Mouse (Mus musculus) forebrain, embryonic 12.5 days (tissue): ENCODE measurements at regions not wholly inside any gene's neighbourhood (a gene's known extent, or its start where the extent isn't known, plus 50 kb on each side); places are given as distances from the start of the nearest gene placed in this dataset.

Experiments
- ATAC-seq: fragments of 200-750 bp; cut with Nextera tagmentation; 2 replicates; pipeline ENCODE4 v1.8.0; 2017; ENCODE audit warnings: moderate TSS enrichment; ENCODE audit not compliant: low FRiP score
- H3K27ac ChIP-seq: fragments of 300-500 bp; sonication (generic); 2 replicates; pipeline ENCODE4 v1.5.1; 2016; ENCODE audit warnings: mild to moderate bottlenecking
- H3K27me3 ChIP-seq: fragments of 300-500 bp; sonication (generic); 2 replicates; pipeline ENCODE4 v1.6.1; 2016; ENCODE audit warnings: mild to moderate bottlenecking
- H3K36me3 ChIP-seq: fragments of 300-500 bp; sonication (generic); replicated peaks from 2 replicates; pipeline ENCODE4 v1.6.1; 2016; ENCODE audit warnings: mild to moderate bottlenecking
- H3K4me1 ChIP-seq: fragments of 300-500 bp; sonication (generic); 2 replicates; pipeline ENCODE4 v1.6.1; 2016
- H3K4me2 ChIP-seq: fragments of 300-500 bp; sonication (generic); 2 replicates; pipeline ENCODE4 v1.6.1; 2016; ENCODE audit warnings: mild to moderate bottlenecking, moderate library complexity
- H3K4me3 ChIP-seq: fragments of 300-500 bp; sonication (generic); replicated peaks from 2 replicates; pipeline ENCODE4 v1.5.1; 2016; ENCODE audit warnings: mild to moderate bottlenecking
- H3K9ac ChIP-seq: fragments of 300-500 bp; sonication (generic); 2 replicates; pipeline ENCODE4 v1.6.1; 2016; ENCODE audit warnings: mild to moderate bottlenecking
- H3K9me3 ChIP-seq: fragments of 300-500 bp; sonication (generic); 2 replicates; pipeline ENCODE4 v1.6.1; 2016
- WGBS: fragments of 180-500 bp; shearing (Covaris S2); methylation state at CpG from one replicate; pipeline ENCODE4 v1.1.7; 2016; 5-methylcytosine and 5-hydroxymethylcytosine counted together

GRCm38 (mm10) chr1:143204070-143204469 is 436.4 kb upstream of the B3galt2 start:
- Histone ChIP-seq H3K27me3 (no peaks in the 10 kb centered on the region), H3K27ac (no peak overlapping the region), H3K4me1 (no peaks in the 10 kb centered on the region), H3K4me3 (no peak overlapping the region), H3K9me3 (no peaks in the 10 kb centered on the region), H3K36me3 (no peaks in the 10 kb centered on the region), H3K4me2 (no peak overlapping the region), H3K9ac (no peak overlapping the region)
- ATAC-seq = no peak

GRCm38 (mm10) chr1:143206995-143207394 is 433.5 kb upstream of the B3galt2 start:
- no peaks in the 10 kb centered on the region for H3K36me3 ChIP-seq
- H3K27me3 ChIP-seq = no peaks in the 10 kb centered on the region
- H3K4me2 ChIP-seq = no peak overlapping the region
- H3K9me3 ChIP-seq = no peaks in the 10 kb centered on the region
- ATAC-seq = no peak
- H3K4me3 ChIP-seq = no peak overlapping the region
- no peak overlapping the region for H3K9ac ChIP-seq
- H3K4me1 ChIP-seq = no peaks in the 10 kb centered on the region
- whole genome bisulfite sequencing = 74% methylated on average over 3 of the region's 3 CpGs
- no peak overlapping the region for H3K27ac ChIP-seq

- H3K27ac ChIP-seq = no peak overlapping the region
- H3K4me1 ChIP-seq = no peaks in the 10 kb centered on the region
- no peak overlapping the region for H3K9ac ChIP-seq
- H3K27me3 ChIP-seq = no peaks in the 10 kb centered on the region
- ATAC-seq = no peak
- H3K4me3 ChIP-seq = no peak overlapping the region
- H3K9me3 ChIP-seq = no peaks in the 10 kb centered on the region
- no peak overlapping the region for H3K4me2 ChIP-seq
- WGBS = 65% methylated on average over 6 of the region's 6 CpGs
- no peaks in the 10 kb centered on the region for H3K36me3 ChIP-seq
Observed at GRCm38 (mm10) chr1:143207399-143208065, 432.9 kb upstream of the B3galt2 start.

GRCm38 (mm10) chr1:143217401-143217800 is 423.1 kb upstream of the B3galt2 start:
- no peak overlapping the region for H3K4me3 ChIP-seq
- H3K4me2 ChIP-seq = no peak overlapping the region
- no peaks in the 10 kb centered on the region for H3K36me3 ChIP-seq
- no peaks in the 10 kb centered on the region for H3K4me1 ChIP-seq
- H3K27ac ChIP-seq = no peak overlapping the region
- H3K9me3 ChIP-seq = no peaks in the 10 kb centered on the region
- no peak for ATAC-seq
- no peak overlapping the region for H3K9ac ChIP-seq
- H3K27me3 ChIP-seq = no peaks in the 10 kb centered on the region

GRCm38 (mm10) chr1:143231969-143232368 is 408.5 kb upstream of the B3galt2 start:
- no peak for ATAC-seq
- H3K27me3 ChIP-seq = no peaks in the 10 kb centered on the region
- H3K4me3 ChIP-seq = no peak overlapping the region
- no peak overlapping the region for H3K9ac ChIP-seq
- no peaks in the 10 kb centered on the region for H3K4me1 ChIP-seq
- no peak overlapping the region for H3K27ac ChIP-seq
- H3K9me3 ChIP-seq = no peaks in the 10 kb centered on the region
- no peaks in the 10 kb centered on the region for H3K36me3 ChIP-seq
- WGBS = 84% methylated on average over 7 of the region's 7 CpGs
- H3K4me2 ChIP-seq = no peak overlapping the region

- no peaks in the 10 kb centered on the region for H3K9me3 ChIP-seq
- H3K36me3 ChIP-seq = no peaks in the 10 kb centered on the region
- no peak overlapping the region for H3K27ac ChIP-seq
- H3K9ac ChIP-seq = no peak overlapping the region
- H3K4me3 ChIP-seq = no peak overlapping the region
- H3K4me1 ChIP-seq = no peaks in the 10 kb centered on the region
- peak; percentile 49; the same call in 1 of the 2 replicates for ATAC-seq
- no peak overlapping the region for H3K4me2 ChIP-seq
- 48% methylated on average over 5 of the region's 5 CpGs for WGBS
- no peaks in the 10 kb centered on the region for H3K27me3 ChIP-seq
Observed at GRCm38 (mm10) chr1:143258470-143259215, 381.8 kb upstream of the B3galt2 start.

GRCm38 (mm10) chr1:143263263-143264038 is 377.0 kb upstream of the B3galt2 start:
- no peaks in the 10 kb centered on the region for H3K4me1 ChIP-seq
- 0 out of 2 replicates have a peak, but pooled peaks have one; percentile 15 for ATAC-seq

GRCm38 (mm10) chr1:143265216-143265615 is 375.2 kb upstream of the B3galt2 start:
- no peak overlapping the region for H3K4me2 ChIP-seq
- H3K9me3 ChIP-seq = no peaks in the 10 kb centered on the region
- no peak overlapping the region for H3K4me3 ChIP-seq
- H3K9ac ChIP-seq = no peak overlapping the region
- no peak for ATAC-seq
- no peaks in the 10 kb centered on the region for H3K4me1 ChIP-seq
- no peak overlapping the region for H3K27ac ChIP-seq
- no peaks in the 10 kb centered on the region for H3K27me3 ChIP-seq
- no peaks in the 10 kb centered on the region for H3K36me3 ChIP-seq
- 59% methylated on average over 4 of the region's 4 CpGs for WGBS

More at GRCm38 (mm10) chr1:143263263-143264038, 377.0 kb upstream of the B3galt2 start:
- no peaks in the 10 kb centered on the region for H3K27me3 ChIP-seq
- H3K4me3 ChIP-seq = no peak overlapping the region
- H3K9me3 ChIP-seq = no peaks in the 10 kb centered on the region
- H3K36me3 ChIP-seq = no peaks in the 10 kb centered on the region
- WGBS = 79% methylated on average over 11 of the region's 11 CpGs
- H3K4me2 ChIP-seq = no peak overlapping the region
- no peak overlapping the region for H3K9ac ChIP-seq
- H3K27ac ChIP-seq = no peak overlapping the region

- H3K36me3 ChIP-seq = no peaks in the 10 kb centered on the region
- no peak overlapping the region for H3K4me2 ChIP-seq
- no peaks in the 10 kb centered on the region for H3K9me3 ChIP-seq
- no peak overlapping the region for H3K4me3 ChIP-seq
- no peak for ATAC-seq
- no peaks in the 10 kb centered on the region for H3K4me1 ChIP-seq
- WGBS = 91% methylated on average over 3 of the region's 3 CpGs
- no peaks in the 10 kb centered on the region for H3K27me3 ChIP-seq
- no peak overlapping the region for H3K9ac ChIP-seq
- no peak overlapping the region for H3K27ac ChIP-seq
Observed at GRCm38 (mm10) chr1:143286274-143286967, 354.0 kb upstream of the B3galt2 start.

GRCm38 (mm10) chr1:143287448-143287847 is 353.0 kb upstream of the B3galt2 start:
- Histone ChIP-seq H3K4me1 (no peaks in the 10 kb centered on the region), H3K27ac (no peak overlapping the region), H3K4me2 (no peak overlapping the region), H3K36me3 (no peaks in the 10 kb centered on the region), H3K9ac (no peak overlapping the region), H3K9me3 (no peaks in the 10 kb centered on the region), H3K4me3 (no peak overlapping the region), H3K27me3 (no peaks in the 10 kb centered on the region)
- 83% methylated on average over 2 of the region's 2 CpGs for WGBS
- no peak for ATAC-seq

- WGBS = 72% methylated on average over 5 of the region's 5 CpGs
- Histone ChIP-seq H3K27me3 (no peaks in the 10 kb centered on the region), H3K27ac (no peak overlapping the region), H3K9ac (no peak overlapping the region), H3K4me2 (no peak overlapping the region), H3K9me3 (no peaks in the 10 kb centered on the region), H3K36me3 (no peaks in the 10 kb centered on the region), H3K4me3 (no peak overlapping the region), H3K4me1 (no peaks in the 10 kb centered on the region)
- ATAC-seq = no peak
Observed at GRCm38 (mm10) chr1:143296555-143296954, 343.9 kb upstream of the B3galt2 start.

- H3K4me2 ChIP-seq = no peak overlapping the region
- ATAC-seq = no peak
- H3K4me1 ChIP-seq = no peaks in the 10 kb centered on the region
- no peaks in the 10 kb centered on the region for H3K36me3 ChIP-seq
- no peak overlapping the region for H3K4me3 ChIP-seq
- WGBS = 87% methylated on average over 3 of the region's 3 CpGs
- no peaks in the 10 kb centered on the region for H3K27me3 ChIP-seq
- H3K27ac ChIP-seq = no peak overlapping the region
- no peak overlapping the region for H3K9ac ChIP-seq
- H3K9me3 ChIP-seq = no peaks in the 10 kb centered on the region
Observed at GRCm38 (mm10) chr1:143307379-143307778, 333.1 kb upstream of the B3galt2 start.
